Comparison of ENCODE assay signal across 11 mouse cellular contexts in genomic region chr19:48782024-48782721, GRCm38 (mm10).
DNase-seq lines count a peak whose midpoint lies in the region; ATAC-seq lines count a peak whose summit lies in the region.
"Had no signal": no experiment of that assay in that cellular context is flagged by ENCODE, and none has a peak within 500 bp of the region (broad histone marks: within the 10 kb centered on the region; RNA-seq: fewer than 3 reads in every experiment).

No protein-coding gene starts in this region.

- no peak for DNase-seq in midbrain, embryonic 11.5 days (ENCODE audit: low spot score, missing footprints)
- DNase-seq in retina, embryonic 14.5 days (ENCODE audit: low spot score) = peak; percentile 45
- DNase-seq in layer of hippocampus, adult 18-20 months (ENCODE audit: low spot score in 2 of 2) = no peak
- DNase-seq: gastrocnemius, postnatal 10 days; lung, adult 18-20 months had no signal

- no peak overlapping the region for H3K4me2 ChIP-seq in midbrain, embryonic 13.5 days (replicated peaks)
- H3K4me2 ChIP-seq in midbrain, embryonic 11.5 days = no peak overlapping the region
- H3K4me2 ChIP-seq in hindbrain, embryonic 13.5 days = no peak overlapping the region
- no peak overlapping the region for H3K4me2 ChIP-seq in kidney, embryonic 16.5 days (replicated peaks; ENCODE audit: low read depth, low read length)
- H3K4me2 ChIP-seq: midbrain, embryonic 12.5 days had no signal

- peak; percentile 69; the same call in 1 of the 2 replicates for ATAC-seq in midbrain, embryonic 13.5 days
- ATAC-seq in midbrain, embryonic 11.5 days (ENCODE audit: low FRiP score) = no peak
- ATAC-seq in hindbrain, embryonic 13.5 days (ENCODE audit: low FRiP score) = peak; percentile 59
- peak; percentile 9; the same call in 1 of the 2 replicates for ATAC-seq in kidney, embryonic 16.5 days (ENCODE audit: low FRiP score, low TSS enrichment)
- ATAC-seq in megakaryocyte-erythroid progenitor cell, adult 5-6 weeks (replicated peaks; ENCODE audit: low FRiP score, low TSS enrichment, poor library complexity, severe bottlenecking) = no peak

- H3K9me3 ChIP-seq in midbrain, embryonic 13.5 days = no peaks in the 10 kb centered on the region
- no peaks in the 10 kb centered on the region for H3K9me3 ChIP-seq in midbrain, embryonic 11.5 days (ENCODE audit: control insufficient read depth, low read length)
- H3K9me3 ChIP-seq in hindbrain, embryonic 13.5 days = no peaks in the 10 kb centered on the region
- no peaks in the 10 kb centered on the region for H3K9me3 ChIP-seq in kidney, embryonic 16.5 days (ENCODE audit: low read length)
- H3K9me3 ChIP-seq: midbrain, embryonic 12.5 days had no signal

- no peak overlapping the region for H3K27ac ChIP-seq in midbrain, embryonic 13.5 days
- H3K27ac ChIP-seq in midbrain, embryonic 11.5 days (ENCODE audit: low read depth, low read length) = no peak overlapping the region
- H3K27ac ChIP-seq in hindbrain, embryonic 13.5 days = peak overlapping the region; percentile 26
- no peak overlapping the region for H3K27ac ChIP-seq in kidney, embryonic 16.5 days (ENCODE audit: low read length)
- H3K27ac ChIP-seq: kidney, postnatal 0 days; midbrain, embryonic 12.5 days had no signal

- 41% methylated on average over 7 of the region's 7 CpGs for WGBS in midbrain, embryonic 13.5 days
- 54% methylated on average over 7 of the region's 7 CpGs for WGBS in midbrain, embryonic 11.5 days
- 35% methylated on average over 7 of the region's 7 CpGs for WGBS in hindbrain, embryonic 13.5 days
- 57% methylated on average over 7 of the region's 7 CpGs for WGBS in kidney, embryonic 16.5 days

- H3K9ac ChIP-seq in midbrain, embryonic 13.5 days (replicated peaks) = no peak overlapping the region
- H3K9ac ChIP-seq in midbrain, embryonic 11.5 days (ENCODE audit: low read length) = no peak overlapping the region
- H3K9ac ChIP-seq in hindbrain, embryonic 13.5 days = no peak overlapping the region
- no peak overlapping the region for H3K9ac ChIP-seq in kidney, embryonic 16.5 days (replicated peaks; ENCODE audit: low read length)
- H3K9ac ChIP-seq: midbrain, embryonic 12.5 days had no signal

- H3K36me3 ChIP-seq in midbrain, embryonic 13.5 days = no peaks in the 10 kb centered on the region
- no peaks in the 10 kb centered on the region for H3K36me3 ChIP-seq in midbrain, embryonic 11.5 days (ENCODE audit: control insufficient read depth, insufficient read depth, low read length)
- H3K36me3 ChIP-seq in hindbrain, embryonic 13.5 days = no peaks in the 10 kb centered on the region
- no peaks in the 10 kb centered on the region for H3K36me3 ChIP-seq in kidney, embryonic 16.5 days (ENCODE audit: insufficient read depth, low read length)
- H3K36me3 ChIP-seq: midbrain, embryonic 12.5 days had no signal

- peaks cover 4% of the 10 kb centered on the region for H3K4me1 ChIP-seq in midbrain, embryonic 13.5 days (replicated peaks)
- no peaks in the 10 kb centered on the region for H3K4me1 ChIP-seq in midbrain, embryonic 11.5 days (ENCODE audit: control insufficient read depth, insufficient read depth, low read length)
- H3K4me1 ChIP-seq in hindbrain, embryonic 13.5 days (replicated peaks) = peaks cover 10% of the 10 kb centered on the region
- 0 out of 2 replicates have a peak, but pooled peaks cover 3% of the 10 kb centered on the region for H3K4me1 ChIP-seq in kidney, embryonic 16.5 days (ENCODE audit: insufficient read depth, low read length)
- H3K4me1 ChIP-seq: midbrain, embryonic 12.5 days had no signal

- H3K27me3 ChIP-seq in midbrain, embryonic 13.5 days = no peaks in the 10 kb centered on the region
- no peaks in the 10 kb centered on the region for H3K27me3 ChIP-seq in midbrain, embryonic 11.5 days (ENCODE audit: control insufficient read depth, insufficient read depth, low read length)
- no peaks in the 10 kb centered on the region for H3K27me3 ChIP-seq in hindbrain, embryonic 13.5 days
- H3K27me3 ChIP-seq in kidney, embryonic 16.5 days (ENCODE audit: insufficient read depth, low read length) = no peaks in the 10 kb centered on the region
- H3K27me3 ChIP-seq: midbrain, embryonic 12.5 days had no signal

- no peak overlapping the region for H3K4me3 ChIP-seq in midbrain, embryonic 13.5 days (replicated peaks)
- H3K4me3 ChIP-seq in midbrain, embryonic 11.5 days (ENCODE audit: low read depth, low read length) = no peak overlapping the region
- H3K4me3 ChIP-seq in hindbrain, embryonic 13.5 days = no peak overlapping the region
- H3K4me3 ChIP-seq in kidney, embryonic 16.5 days (ENCODE audit: low read length) = no peak overlapping the region
- H3K4me3 ChIP-seq: midbrain, embryonic 12.5 days had no signal

Comparison
In these comparisons a context has a peak if more than half of its experiments do, and no peak if none do; other contexts are left out.
1. ATAC-seq: peak in midbrain, embryonic 13.5 days (single experiment), hindbrain, embryonic 13.5 days (single experiment) and kidney, embryonic 16.5 days (single experiment); none in midbrain, embryonic 11.5 days (single experiment) and megakaryocyte-erythroid progenitor cell, adult 5-6 weeks (single experiment).